18 mouse cellular contexts compared by ENCODE assay signal in genomic region chr14:46418371-46419097, GRCm38 (mm10). TPM values are rescaled to one million over a fixed set of nuclear protein-coding genes. Genes with fewer than 3 reads are reported as not detected.
DNase-seq lines count a peak whose midpoint lies in the region; ATAC-seq and TF ChIP-seq lines count a peak whose summit lies in the region.
"Had no signal": no experiment of that assay in that cellular context is flagged by ENCODE, and none has a peak within 500 bp of the region (broad histone marks: within the 10 kb centered on the region; RNA-seq: fewer than 3 reads in every experiment).

No protein-coding gene starts in this region.

- WGBS in kidney, adult 2 months = 80% methylated on average over 15 of the region's 15 CpGs
- WGBS in forebrain, embryonic 14.5 days = 29% methylated on average over 15 of the region's 15 CpGs
- WGBS in midbrain, embryonic 12.5 days = 46% methylated on average over 15 of the region's 15 CpGs

- H3K4me1 ChIP-seq in kidney, adult 2 months (ENCODE audit: control insufficient read depth, insufficient read depth, low read length) = no peaks in the 10 kb centered on the region
- no peaks in the 10 kb centered on the region; the same call in 1 of the 2 replicates for H3K4me1 ChIP-seq in forebrain, embryonic 14.5 days (ENCODE audit: control insufficient read depth, insufficient read depth, low read length)
- H3K4me1 ChIP-seq in midbrain, embryonic 12.5 days = peaks cover 11% of the 10 kb centered on the region
- H3K4me1 ChIP-seq: lung, embryonic 15.5 days; neural tube, embryonic 15.5 days had no signal

- H3K27ac ChIP-seq in kidney, adult 2 months (ENCODE audit: insufficient read depth, low read depth, low read length) = no peak overlapping the region
- no peak overlapping the region for H3K27ac ChIP-seq in forebrain, embryonic 14.5 days (ENCODE audit: low read depth, low read length)
- 0 out of 2 replicates have a peak overlapping the region, but pooled peaks have one; percentile 20 for H3K27ac ChIP-seq in midbrain, embryonic 12.5 days (replicated peaks)
- H3K27ac ChIP-seq: limb, embryonic 15.5 days; lung, embryonic 15.5 days; neural tube, embryonic 15.5 days had no signal

- TF ChIP-seq CTCF in kidney, adult 2 months (conservative IDR thresholded peaks at IDR 0.05; ENCODE audit: insufficient read depth, insufficient read length, low read depth, low read length) = no peak

- ATAC-seq in forebrain, embryonic 14.5 days = peak; percentile 61
- ATAC-seq in midbrain, embryonic 12.5 days (ENCODE audit: low FRiP score, low read depth) = peak; percentile 49; the same call in 1 of the 2 replicates

- H3K9ac ChIP-seq in forebrain, embryonic 14.5 days (ENCODE audit: low read length) = no peak overlapping the region
- H3K9ac ChIP-seq in midbrain, embryonic 12.5 days (replicated peaks) = no peak overlapping the region
- H3K9ac ChIP-seq: limb, embryonic 15.5 days; lung, embryonic 15.5 days; neural tube, embryonic 15.5 days had no signal

- no peak overlapping the region for H3K4me2 ChIP-seq in forebrain, embryonic 14.5 days (ENCODE audit: low read length)
- H3K4me2 ChIP-seq in midbrain, embryonic 12.5 days (replicated peaks) = no peak overlapping the region
- H3K4me2 ChIP-seq: limb, embryonic 15.5 days; lung, embryonic 15.5 days; neural tube, embryonic 15.5 days had no signal

- TF ChIP-seq POLR2A in kidney, adult 2 months (IDR thresholded peaks at IDR 0.05; ENCODE audit: low read depth, low read length) = no peak

- H3K27me3 ChIP-seq in kidney, adult 2 months (replicated peaks; ENCODE audit: control insufficient read depth, insufficient read depth, low read length) = no peaks in the 10 kb centered on the region
- no peaks in the 10 kb centered on the region for H3K27me3 ChIP-seq in forebrain, embryonic 14.5 days (replicated peaks; ENCODE audit: control insufficient read depth, insufficient read depth, low read length)
- H3K27me3 ChIP-seq in midbrain, embryonic 12.5 days = no peaks in the 10 kb centered on the region
- H3K27me3 ChIP-seq: limb, embryonic 15.5 days; lung, embryonic 15.5 days; neural tube, embryonic 15.5 days had no signal

- H3K9me3 ChIP-seq in forebrain, embryonic 14.5 days (replicated peaks; ENCODE audit: control insufficient read depth, low read length) = 0 out of 2 replicates have a peak, but pooled peaks cover 2% of the 10 kb centered on the region
- H3K9me3 ChIP-seq in midbrain, embryonic 12.5 days = no peaks in the 10 kb centered on the region
- H3K9me3 ChIP-seq: limb, embryonic 15.5 days; lung, embryonic 15.5 days; neural tube, embryonic 15.5 days had no signal

- DNase-seq in cerebellum, postnatal 10 days = peak; percentile 34 to 50
- DNase-seq in cerebellum, postnatal 4 days (ENCODE audit: low spot score in 2 of 2) = no peak
- DNase-seq in kidney, adult 2 months = peak; percentile 28
- DNase-seq in kidney, postnatal 14 days = no peak
- peak; percentile 39 for DNase-seq in forebrain, embryonic 14.5 days (ENCODE audit: low spot score)
- DNase-seq in layer of hippocampus, adult 9-11 months = no peak
- no peak for DNase-seq in layer of hippocampus, postnatal 36 days
- DNase-seq: cerebellum, adult 11 months; heart, postnatal 10 days; right cerebral cortex, postnatal 25 days had no signal

- H3K36me3 ChIP-seq in kidney, adult 2 months (ENCODE audit: control insufficient read depth, insufficient read depth, low read length) = no peaks in the 10 kb centered on the region
- no peaks in the 10 kb centered on the region for H3K36me3 ChIP-seq in forebrain, embryonic 14.5 days (ENCODE audit: control insufficient read depth, insufficient read depth, low read length)
- H3K36me3 ChIP-seq in midbrain, embryonic 12.5 days = no peaks in the 10 kb centered on the region
- H3K36me3 ChIP-seq: limb, embryonic 15.5 days; lung, embryonic 15.5 days; neural tube, embryonic 15.5 days had no signal

- H3K4me3 ChIP-seq in kidney, adult 2 months (ENCODE audit: insufficient read depth, low read depth, low read length) = no peak overlapping the region
- H3K4me3 ChIP-seq in forebrain, embryonic 14.5 days (ENCODE audit: low read depth, low read length) = no peak overlapping the region
- no peak overlapping the region for H3K4me3 ChIP-seq in midbrain, embryonic 12.5 days
- H3K4me3 ChIP-seq: limb, embryonic 15.5 days; lung, embryonic 15.5 days; neural tube, embryonic 15.5 days had no signal

RNA-seq across cellular contexts. Expression of gene Bmp4, which starts 28.1 kb away (rescaled TPM):
- polyA plus RNA-seq in kidney, adult 2 months (2012; rRNA removed) = 134 and 149 TPM in 2 replicates
- 1.2 and 1.7 TPM in 2 replicates for polyA plus RNA-seq in forebrain, embryonic 14.5 days (2014; fragmentation: Nextera tagmentation; extraction: Ambion mirVana)
- polyA plus RNA-seq in midbrain, embryonic 12.5 days (2016; fragmentation: Nextera tagmentation; extraction: Ambion mirVana) = 9.0 and 12.7 TPM in 2 replicates
- total RNA-seq in layer of hippocampus, postnatal 36 days (2021) = 1 to 10 TPM; 3.8 to 5.2 TPM
- total RNA-seq: granulocyte monocyte progenitor cell, adult 5-6 weeks had no signal

RNA-seq across cellular contexts. Expression of gene Gm15217, which starts 39.3 kb away (rescaled TPM):
- polyA plus RNA-seq in kidney, adult 2 months (2012; rRNA removed) = 34.5 and 40.3 TPM in 2 replicates
- polyA plus RNA-seq in forebrain, embryonic 14.5 days (2014; fragmentation: Nextera tagmentation; extraction: Ambion mirVana) = not detected in 2 replicates
- polyA plus RNA-seq in midbrain, embryonic 12.5 days (2016; fragmentation: Nextera tagmentation; extraction: Ambion mirVana) = not detected in 2 replicates
- total RNA-seq in layer of hippocampus, postnatal 36 days (2021) = not detected
- total RNA-seq: granulocyte monocyte progenitor cell, adult 5-6 weeks; heart, postnatal 10 days; layer of hippocampus, postnatal 10 days had no signal
- polyA plus RNA-seq: embryonic facial prominence, embryonic 11.5 days; neural tube, embryonic 15.5 days; thymus, postnatal 0 days had no signal

Comparison
In these comparisons a context has a peak if more than half of its experiments do, and no peak if none do; other contexts are left out.
1. DNase-seq: peak in cerebellum, postnatal 10 days (2 of 2), kidney, adult 2 months (single experiment) and forebrain, embryonic 14.5 days (single experiment); none in cerebellum, postnatal 4 days (0 of 2), kidney, postnatal 14 days (single experiment), layer of hippocampus, adult 9-11 months (single experiment) and layer of hippocampus, postnatal 36 days (0 of 2).
2. RNA of gene Gm15217, which starts 39.3 kb away (polyA plus RNA-seq): 34.5 to 40.3 TPM in kidney, adult 2 months; not detected in forebrain, embryonic 14.5 days and not detected in midbrain, embryonic 12.5 days; every median in the first group is over 10 times any median in the second.